Mouse (Mus musculus) liver, embryonic 14.5 days (tissue): ENCODE results near the gene Gm43064. TPM values are rescaled to one million over a fixed set of nuclear protein-coding genes. Genes with fewer than 3 reads are reported as not detected.

Source experiments
- ATAC-seq: fragments of 200-750 bp; cut with Nextera tagmentation; 2 replicates; pipeline ENCODE4 v1.8.0; 2017; ENCODE audit warnings: moderate number of reproducible peaks, mild to moderate bottlenecking, moderate library complexity; ENCODE audit not compliant: insufficient read depth
- DNase-seq, 3 experiments: peaks; one replicate each; pipeline ENCODE4 v3.0.0-alpha.2; 2012 to 2013; ENCODE audit warnings: low read depth in 3 of 3, low spot score in 3 of 3
- H3K27ac ChIP-seq: fragments of 300-500 bp; sonication (generic); 2 replicates; pipeline ENCODE4 v1.5.1; 2014; ENCODE audit warnings: moderate library complexity, mild to moderate bottlenecking, control low read depth, inconsistent platforms
- H3K27me3 ChIP-seq: fragments of 300-500 bp; sonication (generic); 2 replicates; pipeline ENCODE4 v1.6.1; 2014; ENCODE audit warnings: mild to moderate bottlenecking, low read length, moderate library complexity; ENCODE audit not compliant: control insufficient read depth, insufficient read depth
- H3K36me3 ChIP-seq: fragments of 300-500 bp; sonication (generic); replicated peaks from 2 replicates; pipeline ENCODE4 v1.6.1; 2014; ENCODE audit warnings: low read depth; ENCODE audit not compliant: control insufficient read depth, insufficient read depth
- H3K4me1 ChIP-seq, 2 experiments: fragments of 200-500 bp in 1 of 2; fragments of 300-500 bp in 1 of 2; sonication (generic) in 1 of 2; replicated peaks; 2 replicates each; pipeline ENCODE4 v1.6.1; 2012 to 2014; ENCODE audit warnings: antibody characterized with exemption in 1 of 2, inconsistent platforms in 1 of 2, low read length in 1 of 2; ENCODE audit not compliant: control insufficient read depth in 2 of 2, insufficient read depth in 2 of 2
- H3K4me2 ChIP-seq: fragments of 300-500 bp; sonication (generic); 2 replicates; pipeline ENCODE4 v1.6.1; 2014; ENCODE audit warnings: low read depth, mild to moderate bottlenecking, control low read depth, moderate library complexity
- H3K4me3 ChIP-seq, 2 experiments: fragments of 200-500 bp in 1 of 2; fragments of 300-500 bp in 1 of 2; sonication (generic) in 1 of 2; 2 replicates each; pipeline ENCODE4 v1.5.1; 2012 to 2014; ENCODE audit warnings: low read depth in 2 of 2, low read length in 2 of 2, mild to moderate bottlenecking in 2 of 2, control low read depth in 1 of 2, inconsistent platforms in 1 of 2, moderate library complexity in 1 of 2; ENCODE audit not compliant: insufficient read depth in 1 of 2
- H3K9ac ChIP-seq: fragments of 300-500 bp; sonication (generic); replicated peaks from 2 replicates; pipeline ENCODE4 v1.6.1; 2014; ENCODE audit warnings: mild to moderate bottlenecking, control low read depth, moderate library complexity
- H3K9me3 ChIP-seq: fragments of 300-500 bp; sonication (generic); 2 replicates; pipeline ENCODE4 v1.6.1; 2016; ENCODE audit warnings: low read length, mixed read lengths; ENCODE audit not compliant: control insufficient read depth
- CTCF ChIP-seq: IDR thresholded peaks from 2 replicates; pipeline ENCODE4 v1.5.1; 2016; ENCODE audit warnings: antibody characterized with exemption, low read depth, control low read depth
- EP300 ChIP-seq: IDR thresholded peaks from 2 replicates; pipeline ENCODE4 v1.6.1; 2016; ENCODE audit warnings: antibody characterized with exemption, low read depth
- WGBS: fragments of 180-500 bp; shearing (Covaris S2); extraction: QIAGEN DNeasy Blood & Tissue Kit; methylation state at CpG from one replicate; pipeline ENCODE4 v1.1.7; 2014; ENCODE audit not compliant: insufficient replicate concordance; 5-methylcytosine and 5-hydroxymethylcytosine counted together
- polyA plus RNA-seq, 2 experiments: library from polyadenylated mRNA; depleted of rRNA in 1 of 2; stranded (reverse) in 1 of 2; unstranded in 1 of 2; fragments of >200 nt; fragmentation: Nextera tagmentation in 1 of 2; extraction: Ambion mirVana in 1 of 2; gene quantifications; 2 replicates each; pipeline versions ENCODE4 v1.2.1 to v1.2.3; 2012 to 2014

Gm43064 gene
- polyA plus RNA-seq, 2 experiments, result 0.10 to 1.6 TPM

GRCm38 (mm10) chr3:103774009-103774408, 35.4 kb upstream of the Gm43064 start:
- H3K9me3 ChIP-seq, result no peaks in the 10 kb centered on the region
- TF ChIP-seq CTCF, result no peak
- no peak for TF ChIP-seq EP300
- ATAC-seq (no peak), DNase-seq (no peak)
- H3K36me3 ChIP-seq, result peaks cover 72% of the 10 kb centered on the region
- H3K4me1 ChIP-seq, result peaks cover 0 to 2% of the 10 kb centered on the region in 2 experiments; a peak in 2 of 4 replicates
- WGBS, result 88% methylated on average over 15 of the region's 15 CpGs
- no peak overlapping the region for H3K4me2 ChIP-seq
- H3K9ac ChIP-seq, result no peak overlapping the region
- no peak overlapping the region for H3K4me3 ChIP-seq
- H3K27me3 ChIP-seq, result no peaks in the 10 kb centered on the region
- H3K27ac ChIP-seq, result no peak overlapping the region

GRCm38 (mm10) chr3:103777940-103778339, 31.4 kb upstream of the Gm43064 start:
- no peak for ATAC-seq
- no peak overlapping the region for H3K27ac ChIP-seq
- peaks cover 2 to 11% of the 10 kb centered on the region in 2 experiments for H3K4me1 ChIP-seq
- H3K27me3 ChIP-seq, result no peaks in the 10 kb centered on the region
- H3K4me2 ChIP-seq, result no peak overlapping the region
- WGBS, result 80% methylated on average over 11 of the region's 11 CpGs
- H3K4me3 ChIP-seq, result no peak overlapping the region
- H3K36me3 ChIP-seq, result peaks cover 51% of the 10 kb centered on the region
- DNase-seq, result no peak
- no peak overlapping the region for H3K9ac ChIP-seq
- no peaks in the 10 kb centered on the region for H3K9me3 ChIP-seq
- no peak for TF ChIP-seq CTCF
- TF ChIP-seq EP300, result no peak

GRCm38 (mm10) chr3:103778660-103779059, 30.7 kb upstream of the Gm43064 start:
- H3K4me1 ChIP-seq, result peaks cover 5 to 16% of the 10 kb centered on the region in 2 experiments
- no peak overlapping the region for H3K4me2 ChIP-seq
- TF ChIP-seq EP300 (no peak), CTCF (no peak)
- no peak overlapping the region for H3K27ac ChIP-seq
- WGBS, result 67% methylated on average over 6 of the region's 6 CpGs
- no peak overlapping the region for H3K4me3 ChIP-seq
- no peaks in the 10 kb centered on the region for H3K9me3 ChIP-seq
- H3K36me3 ChIP-seq, result peaks cover 46% of the 10 kb centered on the region
- H3K27me3 ChIP-seq, result no peaks in the 10 kb centered on the region
- no peak for DNase-seq
- no peak for ATAC-seq
- no peak overlapping the region for H3K9ac ChIP-seq

- Histone ChIP-seq H3K27me3 (no peaks in the 10 kb centered on the region), H3K36me3 (peaks cover 41% of the 10 kb centered on the region), H3K27ac (no peak overlapping the region), H3K4me3 (no peak overlapping the region), H3K9me3 (no peaks in the 10 kb centered on the region), H3K4me1 (peaks cover 5 to 21% of the 10 kb centered on the region in 2 experiments), H3K4me2 (no peak overlapping the region), H3K9ac (no peak overlapping the region)
- 49% methylated on average over 7 of the region's 7 CpGs for WGBS
- ATAC-seq (no peak), DNase-seq (no peak)
- TF ChIP-seq EP300 (no peak), CTCF (no peak)
Observed at GRCm38 (mm10) chr3:103779183-103779582, 30.2 kb upstream of the Gm43064 start.

GRCm38 (mm10) chr3:103780271-103780670, 29.1 kb upstream of the Gm43064 start:
- WGBS, result 75% methylated on average over 3 of the region's 3 CpGs
- Histone ChIP-seq H3K9ac (no peak overlapping the region), H3K27me3 (no peaks in the 10 kb centered on the region), H3K27ac (no peak overlapping the region), H3K4me1 (peaks cover 10 to 24% of the 10 kb centered on the region in 2 experiments), H3K36me3 (peaks cover 33% of the 10 kb centered on the region), H3K4me2 (no peak overlapping the region), H3K9me3 (no peaks in the 10 kb centered on the region), H3K4me3 (no peak overlapping the region)
- DNase-seq (no peak), ATAC-seq (no peak)
- TF ChIP-seq CTCF (no peak), EP300 (no peak)
